Mouse (Mus musculus) lung, adult 2 months (tissue): ENCODE results near the gene Rnf223. TPM values are rescaled to one million over a fixed set of nuclear protein-coding genes. Genes with fewer than 3 reads are reported as not detected.

Experiments
- DNase-seq: peaks from one replicate; pipeline ENCODE4 v3.0.0; 2022
- H3K4me1 ChIP-seq: fragments of 200-500 bp; 2 replicates; pipeline ENCODE4 v1.6.1; 2011; ENCODE audit warnings: low read length; ENCODE audit not compliant: control insufficient read depth, insufficient read depth
- H3K4me3 ChIP-seq: fragments of 200-500 bp; replicated peaks from 2 replicates; pipeline ENCODE3; 2011; ENCODE audit warnings: low read depth, mild to moderate bottlenecking, control low read depth, low read length; ENCODE audit errors: extremely low read depth
- CTCF ChIP-seq: fragments of 200-500 bp; IDR thresholded peaks from 2 replicates; pipeline ENCODE4 v1.5.1; 2011; ENCODE audit warnings: mild to moderate bottlenecking, low read length, control low read depth; ENCODE audit not compliant: insufficient read depth
- POLR2A ChIP-seq: fragments of 200-500 bp; IDR thresholded peaks from 2 replicates; pipeline ENCODE4 v1.6.1; 2011; ENCODE audit warnings: low read depth, mild to moderate bottlenecking, control low read depth, low read length, borderline replicate concordance; ENCODE audit errors: extremely low read depth
- WGBS: fragments of 180-500 bp; shearing (Covaris S2); methylation state at CpG from one replicate; pipeline ENCODE4 v1.1.7; 2018; 5-methylcytosine and 5-hydroxymethylcytosine counted together
- polyA plus RNA-seq: library from polyadenylated mRNA; depleted of rRNA; stranded (reverse); fragments of >200 nt; gene quantifications from 2 replicates; pipeline ENCODE4 v1.2.3, GENCODE M21; 2012

Rnf223 gene
- polyA plus RNA-seq, 1 experiment, result 2.7 TPM

DNA sequence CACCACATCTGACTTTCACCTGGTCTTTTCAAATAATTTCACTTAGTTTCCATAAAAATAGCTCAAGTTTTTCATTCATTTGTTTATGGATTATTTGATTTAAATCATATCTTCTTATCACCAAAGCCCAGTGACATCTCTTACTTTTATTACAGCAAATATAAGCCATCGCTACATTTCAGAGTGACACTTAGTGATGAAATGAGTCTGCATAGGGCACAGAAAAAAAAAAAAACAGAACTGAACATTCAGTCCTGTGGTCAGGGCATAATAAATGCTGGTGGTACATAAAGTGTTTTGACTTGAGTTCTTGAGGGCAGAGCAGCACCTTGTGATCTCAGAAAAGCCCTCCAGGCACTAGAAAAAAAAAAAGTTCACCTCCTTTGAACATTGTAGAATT is 34.1 kb upstream of the Rnf223 start:
- H3K4me3 ChIP-seq, result no peak overlapping the region
- DNase-seq, result no peak
- no peaks in the 10 kb centered on the region for H3K4me1 ChIP-seq
- 98% methylated on average over 1 of the region's 1 CpGs for WGBS
- no peak for TF ChIP-seq CTCF
- TF ChIP-seq POLR2A, result no peak

DNA sequence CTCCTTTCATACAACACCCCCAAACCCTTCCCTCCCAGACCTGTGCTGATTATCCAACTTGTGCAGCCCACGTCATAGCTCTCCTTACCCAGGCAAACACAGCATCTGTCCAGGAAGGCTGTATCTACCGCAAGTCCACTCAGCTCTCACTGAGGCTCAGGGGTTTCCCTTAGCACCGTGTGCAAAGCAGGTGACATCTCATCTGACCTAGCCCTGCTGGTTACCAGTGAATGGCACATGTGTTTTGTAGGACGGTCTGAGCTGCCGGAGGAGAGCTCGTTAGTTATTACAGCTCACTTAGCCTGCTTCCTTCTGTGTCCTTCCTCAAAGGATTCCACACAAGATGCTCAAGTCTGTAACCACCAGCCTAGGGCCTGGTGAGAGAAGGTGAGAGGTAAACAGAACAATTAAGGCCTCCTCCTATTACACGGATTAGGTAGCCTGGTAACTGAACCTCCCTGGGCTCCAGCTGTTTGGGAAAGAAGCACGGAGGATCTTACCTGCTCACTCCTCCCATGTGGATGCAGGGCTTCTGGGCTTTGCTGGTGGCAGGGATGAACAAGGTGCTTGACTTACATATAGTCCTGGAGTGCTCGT is 32.4 kb upstream of the Rnf223 start:
- Histone ChIP-seq H3K4me1 (no peaks in the 10 kb centered on the region), H3K4me3 (no peak overlapping the region)
- WGBS, result 60% methylated on average over 9 of the region's 9 CpGs
- DNase-seq, result no peak
- TF ChIP-seq CTCF, result no peak

- Histone ChIP-seq H3K4me1 (no peaks in the 10 kb centered on the region), H3K4me3 (no peak overlapping the region)
- WGBS, result 71% methylated on average over 6 of the region's 6 CpGs
- TF ChIP-seq POLR2A, result no peak
- TF ChIP-seq CTCF, result no peak
- DNase-seq, result no peak
Observed at GRCm38 (mm10) chr4:156099427-156099826, 30.9 kb upstream of the Rnf223 start.

DNA sequence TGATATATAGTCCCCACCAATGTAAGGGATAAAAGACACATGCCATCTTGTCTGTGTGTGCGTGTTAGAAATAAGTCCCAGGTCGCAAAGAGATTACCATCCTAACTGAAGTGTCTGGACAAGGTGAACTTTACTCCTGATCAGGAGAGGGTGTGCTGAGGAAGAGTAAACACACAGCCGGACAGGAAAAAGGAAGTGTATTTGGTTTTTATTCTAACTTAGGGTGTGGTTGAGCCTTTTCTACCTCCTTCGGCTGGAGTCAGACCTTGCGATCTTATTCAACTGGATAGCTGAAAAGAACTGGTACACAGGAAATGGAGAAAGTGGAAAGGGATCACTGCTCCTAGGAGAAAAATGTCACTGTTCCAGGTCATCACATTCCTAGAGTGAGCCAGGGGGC is 29.8 kb upstream of the Rnf223 start:
- Histone ChIP-seq H3K4me1 (no peaks in the 10 kb centered on the region), H3K4me3 (no peak overlapping the region)
- no peak for TF ChIP-seq POLR2A
- TF ChIP-seq CTCF, result no peak
- no peak for DNase-seq
- whole genome bisulfite sequencing, result 47% methylated on average over 5 of the region's 5 CpGs

DNA sequence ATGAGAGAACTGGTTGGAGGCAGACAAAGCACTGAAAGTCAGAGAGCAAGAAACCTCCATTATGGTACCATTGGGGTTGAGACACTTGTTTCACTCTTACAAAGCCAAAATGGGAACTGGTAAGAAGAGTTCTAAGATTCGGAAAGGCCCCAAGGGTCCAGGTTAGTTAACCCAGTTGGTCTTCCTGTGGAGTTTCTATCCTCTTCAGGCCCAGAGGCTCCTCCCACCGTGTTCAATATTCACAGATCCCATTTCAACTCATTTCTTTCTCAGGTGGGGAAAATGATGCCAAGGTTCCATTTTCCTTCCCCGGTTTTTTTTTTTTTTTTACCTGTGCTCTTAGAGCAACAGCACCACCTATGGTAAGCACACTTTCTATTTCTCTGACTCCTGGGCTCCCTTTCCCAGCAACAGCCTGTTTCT is 28.8 kb upstream of the Rnf223 start:
- no peak overlapping the region for H3K4me3 ChIP-seq
- no peaks in the 10 kb centered on the region for H3K4me1 ChIP-seq
- TF ChIP-seq CTCF (no peak), POLR2A (no peak)
- 36% methylated on average over 3 of the region's 3 CpGs for WGBS
- DNase-seq, result no peak

DNA sequence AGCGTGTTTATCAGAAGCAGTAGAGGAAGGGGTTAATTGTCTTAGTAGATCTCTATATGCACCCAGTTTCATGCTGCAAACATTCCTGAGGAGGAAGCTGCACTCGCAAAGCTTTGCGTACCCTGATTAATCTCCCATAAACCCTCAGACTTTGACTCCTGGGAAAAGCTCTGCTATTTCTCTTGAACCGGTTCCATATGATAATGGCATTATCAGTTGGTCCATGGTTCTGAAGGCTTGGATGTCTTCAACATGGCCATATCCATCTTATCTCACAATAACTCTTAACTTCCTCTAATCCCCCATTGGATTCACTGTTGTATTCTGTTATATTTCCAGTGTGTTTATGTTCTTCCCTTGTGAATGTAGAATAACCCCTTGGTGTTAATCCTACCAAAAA is 27.0 kb upstream of the Rnf223 start:
- H3K4me1 ChIP-seq, result no peaks in the 10 kb centered on the region
- TF ChIP-seq POLR2A (no peak), CTCF (no peak)
- WGBS, result 74% methylated on average over 4 of the region's 4 CpGs
- DNase-seq, result no peak
- no peak overlapping the region for H3K4me3 ChIP-seq

DNA sequence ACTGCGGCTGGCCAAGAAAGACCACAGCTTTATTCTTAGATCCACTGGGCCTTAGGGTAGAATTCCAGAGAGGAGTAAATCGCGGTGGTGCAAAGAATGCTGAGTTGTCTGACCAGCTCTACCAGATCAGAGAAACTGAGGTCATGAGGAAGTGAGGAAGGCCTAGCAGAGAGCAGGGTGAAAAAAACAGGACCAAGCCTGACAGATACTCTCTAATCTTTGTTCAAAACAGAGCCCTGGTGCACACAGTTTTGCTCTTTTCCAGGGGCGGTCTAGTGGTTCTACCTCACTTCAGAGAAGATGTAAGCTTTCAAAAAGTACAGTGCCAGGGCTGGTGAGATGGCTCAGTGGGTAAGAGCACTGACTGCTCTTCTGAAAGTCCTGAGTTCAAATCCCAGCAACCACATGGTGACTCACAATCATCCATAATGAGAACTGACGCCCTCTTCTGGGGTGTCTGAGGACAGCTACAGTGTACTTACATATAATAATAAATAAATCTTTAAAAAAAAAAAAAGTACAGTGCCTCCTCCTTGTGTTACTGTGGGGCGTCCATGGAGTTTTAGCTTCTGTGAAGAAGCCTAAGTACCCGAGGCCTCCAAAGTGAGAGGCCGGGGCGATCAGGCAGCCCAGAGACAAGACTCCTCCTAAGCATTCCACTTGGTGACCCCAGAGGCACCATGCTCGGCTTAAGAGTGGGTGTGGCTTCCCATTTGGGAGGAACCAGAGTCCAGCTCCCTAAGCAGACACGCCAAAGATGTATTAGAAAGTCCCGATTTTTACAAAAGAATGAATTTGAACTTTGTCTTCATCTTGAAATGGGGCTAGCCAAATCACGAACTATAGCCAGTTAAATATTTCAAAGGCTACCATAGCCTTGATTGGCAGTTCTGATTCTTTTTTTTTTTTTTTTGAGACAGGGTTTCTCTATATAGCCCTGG is 21.4 kb upstream of the Rnf223 start:
- WGBS, result 24% methylated on average over 13 of the region's 13 CpGs
- peak; percentile 37 for DNase-seq
- 0 out of 2 replicates have a peak, but pooled peaks have one; percentile 14 for TF ChIP-seq POLR2A
- no peak for TF ChIP-seq CTCF
- peak overlapping the region; percentile 49 for H3K4me3 ChIP-seq
- H3K4me1 ChIP-seq, result no peaks in the 10 kb centered on the region

GRCm38 (mm10) chr4:156109570-156110331 is 20.6 kb upstream of the Rnf223 start, which contains the start of gene 9430015G10Rik:
9430015G10Rik (plus strand) TSS chr4:156109982.
- TF ChIP-seq POLR2A, result peak; percentile 81; the same call in 1 of the 2 replicates
- no peak for TF ChIP-seq CTCF
- WGBS, result under 1% methylated on average over 60 of the region's 60 CpGs
- DNase-seq, result peak; percentile 94
- Histone ChIP-seq H3K4me1 (no peaks in the 10 kb centered on the region), H3K4me3 (peak within 1 kb of the TSS; percentile 81)

- WGBS, result 91% methylated on average over 7 of the region's 7 CpGs
- no peak for DNase-seq
- no peaks in the 10 kb centered on the region for H3K4me1 ChIP-seq
- H3K4me3 ChIP-seq, result no peak overlapping the region
- TF ChIP-seq CTCF (no peak), POLR2A (no peak)
Observed at GRCm38 (mm10) chr4:156124077-156124476, 6.2 kb upstream of the Rnf223 start.

DNA sequence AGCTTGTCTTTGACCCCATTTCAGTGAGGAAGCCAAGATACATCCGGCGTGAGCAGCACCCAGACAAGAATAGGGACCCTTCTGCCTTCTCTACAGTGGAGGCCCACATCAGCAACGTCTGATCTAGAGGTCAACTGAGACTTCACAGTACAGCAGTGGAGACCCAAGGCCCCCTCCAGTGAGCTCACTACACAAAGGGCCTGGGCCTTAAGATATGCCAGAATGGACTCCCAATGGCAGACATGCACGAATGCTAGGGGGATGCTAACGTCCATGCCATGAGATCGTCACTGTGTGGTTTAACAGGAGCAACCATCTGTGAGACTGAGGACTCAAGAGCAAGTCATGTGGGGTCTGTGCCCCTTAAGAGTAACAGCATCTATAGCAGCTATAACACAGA is 4.9 kb upstream of the Rnf223 start:
- H3K4me3 ChIP-seq, result no peak overlapping the region
- no peaks in the 10 kb centered on the region for H3K4me1 ChIP-seq
- DNase-seq, result no peak
- 97% methylated on average over 6 of the region's 6 CpGs for WGBS
- TF ChIP-seq POLR2A (no peak), CTCF (no peak)
